Mouse (Mus musculus): ENCODE measurements around the gene Ralgapa1.
"Not testable (repeated sequence)": the region's sequence is repeated elsewhere in the genome, so short reads cannot be mapped to it uniquely, and the experiment has no call there.

Gene Ralgapa1

DNA sequence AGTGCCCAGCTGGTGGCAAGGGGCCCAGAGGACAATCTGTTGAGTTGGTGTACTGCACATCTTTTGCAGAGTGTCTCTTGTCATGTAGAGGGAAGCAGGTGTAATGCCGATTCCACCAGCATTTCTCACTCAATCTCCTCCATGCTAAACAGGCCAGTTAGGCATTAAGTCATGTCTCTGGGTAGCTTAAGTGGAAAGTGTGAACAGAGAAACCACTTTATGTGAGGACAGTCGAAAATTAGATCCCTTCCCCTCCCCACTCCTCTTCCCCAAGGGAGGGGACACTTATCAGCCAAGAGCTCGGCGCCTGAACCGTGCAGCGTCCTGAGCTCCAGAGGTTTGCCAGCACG is 222.5 kb downstream of the Ralgapa1 start:
- no peak for DNase-seq

- DNase-seq, result not testable (repeated sequence)
Measured at GRCm38 (mm10) chr12:55586936-55587335, 234.0 kb downstream of the Ralgapa1 start.

- DNase-seq, result no peak
Measured at GRCm38 (mm10) chr12:55573794-55574193, 247.2 kb downstream of the Ralgapa1 start.

DNA sequence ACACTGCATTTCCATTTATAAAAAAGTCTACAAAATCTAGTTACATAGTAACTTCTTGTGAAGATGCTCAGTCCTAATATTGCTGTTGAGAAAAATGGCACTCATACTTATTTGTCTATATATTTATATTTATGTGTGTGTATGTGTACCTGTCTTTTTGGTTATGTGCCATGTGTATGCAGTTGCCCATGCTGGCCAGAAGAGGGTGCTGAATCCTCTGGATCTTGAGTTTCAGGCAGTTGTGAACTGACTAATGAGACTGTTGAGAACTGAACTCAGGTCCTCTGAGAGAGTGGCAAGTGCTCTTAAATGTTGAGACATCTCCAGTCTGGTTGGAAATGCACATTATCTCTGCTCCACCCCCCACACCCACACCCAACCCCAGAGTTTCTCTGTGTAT is 247.9 kb downstream of the Ralgapa1 start:
- no peak for DNase-seq

GRCm38 (mm10) chr12:55571661-55572060 is 249.3 kb downstream of the Ralgapa1 start:
- DNase-seq, result no peak

GRCm38 (mm10) chr12:55571181-55571580 is 249.8 kb downstream of the Ralgapa1 start:
- no peak for DNase-seq

DNA sequence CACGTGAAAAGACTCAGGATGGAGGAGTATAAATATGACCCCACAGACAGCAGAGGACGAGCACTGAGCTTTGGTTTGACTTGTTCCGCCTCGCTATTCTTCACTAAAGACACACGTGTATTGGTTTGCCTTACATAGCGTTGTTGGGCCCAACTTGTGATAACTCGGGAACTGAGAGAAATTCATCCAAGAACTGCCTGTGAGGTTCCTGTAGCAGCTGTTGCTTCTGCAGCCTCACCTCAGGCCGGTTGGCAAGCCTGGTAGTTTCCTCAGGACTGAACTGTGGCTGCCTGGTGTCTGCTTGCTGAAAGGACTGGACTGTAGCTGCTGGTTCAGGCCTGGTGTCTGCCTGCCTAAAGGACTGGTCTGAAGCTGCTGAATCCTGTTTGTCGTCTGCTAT is 250.3 kb downstream of the Ralgapa1 start:
- no peak for DNase-seq

GRCm38 (mm10) chr12:55569676-55570075 is 251.3 kb downstream of the Ralgapa1 start:
- no peak for DNase-seq

GRCm38 (mm10) chr12:55568466-55568865 is 252.5 kb downstream of the Ralgapa1 start:
- no peak for DNase-seq

GRCm38 (mm10) chr12:55566837-55567236 is 254.1 kb downstream of the Ralgapa1 start:
- no peak for DNase-seq

- DNase-seq, result no peak
Measured at GRCm38 (mm10) chr12:55565867-55566266, 255.1 kb downstream of the Ralgapa1 start.

DNA sequence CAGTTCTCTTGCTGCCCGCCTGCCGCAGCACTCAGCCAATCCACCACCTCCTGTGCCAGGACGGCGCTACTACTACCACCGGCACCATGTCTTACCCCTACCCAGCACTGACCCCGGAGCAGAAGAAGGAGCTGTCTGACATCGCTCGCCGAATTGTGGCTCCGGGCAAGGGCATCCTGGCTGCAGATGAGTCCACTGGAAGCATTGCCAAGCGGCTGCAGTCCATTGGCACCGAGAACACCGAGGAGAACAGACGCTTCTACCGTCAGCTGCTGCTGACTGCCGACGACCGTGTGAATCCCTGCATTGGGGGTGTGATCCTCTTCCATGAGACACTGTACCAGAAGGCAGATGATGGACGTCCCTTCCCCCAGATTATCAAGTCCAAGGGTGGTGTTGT is 255.8 kb downstream of the Ralgapa1 start, which contains the start of gene Aldoart2:
Aldoart2 (plus strand) TSS at position 34 of the 400 bp plus-strand sequence.
- DNase-seq, result no peak

DNA sequence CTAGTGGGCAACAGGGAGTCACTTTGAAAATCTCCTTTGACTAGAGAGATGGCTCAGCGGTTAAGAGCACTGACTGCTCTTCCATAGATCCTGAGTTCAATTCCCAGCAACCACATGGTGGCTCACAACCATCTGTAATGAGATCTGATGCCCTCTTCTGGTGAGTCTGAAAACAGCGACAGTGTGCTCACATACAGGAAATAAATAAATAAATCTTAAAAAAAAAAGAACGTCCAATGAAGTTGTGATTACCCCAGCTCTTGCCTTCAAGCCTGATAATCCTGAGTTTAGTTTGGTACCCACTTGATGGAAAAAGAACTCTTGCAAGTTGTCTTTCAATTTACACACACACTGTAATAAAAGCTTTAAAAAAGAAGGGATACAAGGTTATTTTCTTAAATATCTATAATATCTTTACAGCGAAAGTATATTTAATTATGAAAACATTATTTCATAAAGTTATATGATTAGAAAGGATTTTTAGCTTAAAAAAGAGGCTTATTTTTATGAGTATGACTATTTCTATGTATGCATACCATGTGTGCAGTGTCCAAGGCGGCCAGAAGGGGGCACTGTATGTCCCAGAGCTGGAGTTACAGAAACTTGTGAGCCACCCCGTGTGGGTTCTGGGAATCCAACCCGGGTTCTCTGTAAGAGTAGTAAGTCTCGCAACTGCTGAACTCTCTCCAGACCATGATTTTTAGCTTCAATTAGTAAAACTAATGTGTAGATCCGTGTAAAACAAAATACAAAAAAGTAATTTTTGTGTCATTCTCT is 256.6 kb downstream of the Ralgapa1 start:
- DNase-seq, result no peak

- no peak for DNase-seq
Measured at GRCm38 (mm10) chr12:55563742-55564141, 257.2 kb downstream of the Ralgapa1 start.

DNA sequence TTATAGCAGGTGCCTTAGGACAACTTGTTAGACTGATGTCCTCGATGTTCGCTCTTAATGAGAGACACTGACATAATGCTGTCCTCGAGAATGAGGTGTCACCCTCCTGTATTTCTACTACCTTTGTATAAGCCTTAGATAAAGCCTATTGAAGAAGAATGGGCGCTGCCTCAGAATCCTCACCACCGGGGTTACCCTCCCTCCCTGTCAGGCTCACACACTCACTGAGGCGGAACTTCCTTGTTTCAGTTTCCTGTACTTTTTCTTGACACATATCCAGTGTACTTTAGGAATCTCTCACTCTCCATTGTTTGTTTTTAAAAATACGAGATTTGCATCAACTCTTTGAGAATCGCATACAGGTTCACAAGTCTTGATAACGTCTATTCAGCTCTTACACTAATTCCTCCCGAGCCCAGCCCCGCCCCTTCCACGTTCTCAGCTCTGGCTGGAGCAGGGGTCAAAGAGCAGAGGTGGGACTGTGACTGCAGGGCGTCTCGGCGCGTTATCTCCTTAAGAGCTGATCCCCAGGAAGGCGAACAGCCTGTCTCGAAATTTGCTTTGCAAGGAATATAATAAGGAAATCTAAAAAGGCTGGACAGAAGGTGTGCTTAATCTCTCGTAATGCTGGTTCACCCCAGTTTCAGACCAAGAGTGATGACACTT is 260.8 kb downstream of the Ralgapa1 start:
- DNase-seq, result no peak

GRCm38 (mm10) chr12:55559184-55559855 is 261.6 kb downstream of the Ralgapa1 start:
- DNase-seq, result no peak

- DNase-seq, result no peak
Measured at GRCm38 (mm10) chr12:55557866-55558265, 263.1 kb downstream of the Ralgapa1 start.

GRCm38 (mm10) chr12:55554901-55555300 is 266.1 kb downstream of the Ralgapa1 start:
- not testable (repeated sequence) for DNase-seq

Measured in right cerebral cortex, adult 18-20 months (tissue).